Mouse (Mus musculus): Measurements from ENCODE around the gene Trim69.
"Not testable (repeated sequence)": the region's sequence is repeated elsewhere in the genome, so short reads cannot be mapped to it uniquely, and the experiment has no call there.

The Trim69 gene

DNA sequence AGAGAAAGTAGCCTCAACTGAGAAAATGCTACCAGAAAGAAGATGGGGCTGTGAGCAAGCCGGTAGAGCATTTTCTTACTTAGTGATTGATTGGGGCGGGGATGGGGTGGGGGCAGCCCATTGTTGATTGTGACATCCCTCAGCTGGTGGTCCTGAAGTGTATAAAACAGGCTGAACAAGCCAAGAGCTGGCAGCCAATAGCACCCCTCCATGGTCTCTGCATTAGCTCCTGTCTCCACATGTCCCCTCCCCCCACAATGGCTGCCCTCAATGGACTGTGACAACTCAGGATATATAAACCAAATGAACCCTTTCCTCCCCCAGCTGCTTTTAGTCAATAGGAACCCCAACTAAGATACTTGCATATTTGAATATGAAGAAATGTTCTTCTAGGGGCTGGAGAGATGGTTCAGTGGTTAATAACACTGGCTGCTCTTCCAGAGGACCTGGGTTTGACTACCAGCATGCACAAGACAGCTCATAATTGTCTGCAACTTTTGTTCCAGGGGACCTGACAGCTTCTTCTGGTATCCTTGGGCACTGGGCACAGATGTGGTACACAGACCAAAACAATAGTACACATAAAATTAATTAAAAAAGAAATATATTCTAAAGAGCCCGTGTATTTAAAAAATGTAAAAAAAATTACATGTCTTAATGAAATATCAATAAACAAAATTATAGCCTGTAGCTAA lies 50.2 kb downstream of the Trim69 start:
- no peak for DNase-seq

DNA sequence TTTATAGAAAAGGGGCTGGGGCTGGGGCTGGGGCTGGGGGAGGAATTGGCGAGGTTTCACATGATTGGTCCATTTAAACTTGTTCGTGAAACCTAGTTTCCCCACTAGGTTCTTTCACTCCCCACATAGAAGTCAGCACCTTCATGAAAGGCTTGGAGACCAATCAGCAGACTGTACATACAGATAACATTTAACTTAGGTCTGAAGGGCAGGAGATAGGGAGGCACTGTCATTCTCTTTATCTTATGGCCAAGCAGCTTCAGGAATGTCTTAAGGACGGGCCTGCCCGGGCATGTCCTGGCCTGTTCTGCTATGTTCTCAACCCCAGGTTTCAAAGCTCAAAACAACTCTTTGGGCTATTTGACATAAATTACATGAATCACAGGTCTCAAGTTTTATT lies 56.6 kb downstream of the Trim69 start:
- DNase-seq, result not testable (repeated sequence)

DNA sequence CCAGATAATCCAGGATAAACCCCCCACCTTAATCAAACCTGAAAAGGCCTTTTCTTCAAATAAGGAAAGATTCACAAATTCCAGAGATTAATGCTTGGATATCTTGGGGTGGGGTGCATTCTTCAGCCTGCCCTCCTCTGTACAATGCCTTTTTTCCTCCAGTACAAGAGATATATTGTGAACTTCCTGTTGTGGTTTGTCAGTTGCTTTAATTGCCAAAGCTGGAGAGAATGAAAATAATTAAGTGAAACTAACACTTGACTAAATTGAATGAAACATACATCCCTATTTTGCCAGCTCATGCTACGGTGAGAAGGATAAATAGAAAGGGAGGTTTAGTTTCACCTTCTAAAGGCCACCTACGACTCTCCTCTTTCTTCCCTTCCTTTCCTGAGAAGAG lies 57.7 kb downstream of the Trim69 start:
- DNase-seq, result no peak

DNA sequence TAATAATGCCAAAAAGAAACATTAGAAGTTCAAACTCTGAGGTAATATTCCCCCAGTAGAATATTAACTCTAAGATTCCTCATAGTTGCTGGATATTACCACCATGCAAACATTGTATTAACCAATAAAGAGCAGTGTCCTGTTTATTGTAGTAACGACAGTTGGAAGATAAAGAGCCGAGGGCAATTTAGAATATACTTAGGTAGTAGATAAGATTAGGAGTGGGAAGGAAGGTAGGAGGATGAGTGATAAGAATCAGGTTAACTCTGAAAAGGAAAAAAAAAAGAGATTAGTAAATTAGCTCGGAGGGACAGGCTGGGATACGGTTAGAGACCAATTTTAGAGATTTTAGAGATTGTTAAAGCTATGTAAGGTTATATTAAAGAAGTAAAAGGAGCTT lies 60.9 kb downstream of the Trim69 start:
- DNase-seq, result no peak

DNA sequence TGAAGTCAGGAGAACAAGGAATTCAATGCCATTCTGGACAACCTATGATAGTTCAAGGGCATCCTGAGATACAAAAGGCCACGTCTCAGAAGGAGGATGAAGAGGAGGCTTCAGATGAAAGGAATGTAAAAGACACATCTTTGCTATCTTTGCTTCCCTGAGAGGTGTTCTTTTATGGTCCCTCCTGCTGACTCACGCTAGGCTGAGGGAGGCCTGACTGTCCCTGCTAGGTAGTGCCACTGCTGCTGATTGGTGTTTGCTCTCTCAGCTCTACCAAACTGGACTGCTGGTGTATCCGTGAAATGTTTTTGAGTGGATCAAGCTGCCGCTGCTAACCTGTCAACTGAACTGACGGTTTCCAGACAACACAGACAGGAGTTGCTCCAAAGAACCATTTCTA lies 61.3 kb downstream of the Trim69 start:
- no peak for DNase-seq

DNA sequence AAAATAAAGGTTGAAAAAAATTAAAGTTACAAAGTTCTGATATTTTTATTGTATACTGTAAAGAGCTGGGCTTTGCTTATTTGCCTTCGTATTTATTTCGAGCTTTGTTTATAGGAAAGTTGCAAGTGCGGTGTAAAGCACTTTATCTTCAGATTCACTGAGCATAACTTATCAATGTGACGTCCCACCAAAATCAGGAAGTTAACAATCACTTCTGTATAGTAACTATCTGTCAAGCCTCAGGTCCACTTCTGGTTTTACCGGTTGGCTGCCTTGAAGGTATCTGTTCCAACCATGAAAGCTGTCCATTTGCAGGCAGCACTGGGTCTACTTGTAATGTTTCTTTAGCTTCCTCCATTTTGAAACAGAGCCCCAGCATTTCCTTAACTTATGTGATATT lies 61.8 kb downstream of the Trim69 start:
- DNase-seq, result no peak

DNA sequence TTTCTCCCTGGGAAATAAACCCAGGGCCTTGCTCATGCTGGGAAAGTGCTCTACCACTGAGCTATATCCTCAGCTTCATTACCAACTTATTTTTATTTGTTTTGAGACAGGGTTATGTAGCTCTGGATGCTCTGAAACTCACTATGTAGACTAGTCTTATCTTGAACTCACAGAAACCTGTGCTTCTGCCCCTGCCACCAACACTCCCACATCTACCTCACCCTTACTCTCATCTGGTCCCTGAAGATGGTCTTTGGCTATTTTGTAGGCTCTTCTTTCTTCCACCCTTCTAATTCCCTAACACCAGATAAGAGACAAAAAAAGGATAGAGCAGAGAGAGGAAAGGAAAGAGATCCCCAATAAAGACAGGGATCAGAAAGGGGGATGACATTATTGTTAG lies 63.2 kb downstream of the Trim69 start:
- DNase-seq, result no peak
